Mouse (Mus musculus): ENCODE measurements at regions not wholly inside any gene's neighbourhood (a gene's known extent, or its start where the extent isn't known, plus 50 kb on each side); places are given as distances from the start of the nearest gene placed in this dataset.

DNA sequence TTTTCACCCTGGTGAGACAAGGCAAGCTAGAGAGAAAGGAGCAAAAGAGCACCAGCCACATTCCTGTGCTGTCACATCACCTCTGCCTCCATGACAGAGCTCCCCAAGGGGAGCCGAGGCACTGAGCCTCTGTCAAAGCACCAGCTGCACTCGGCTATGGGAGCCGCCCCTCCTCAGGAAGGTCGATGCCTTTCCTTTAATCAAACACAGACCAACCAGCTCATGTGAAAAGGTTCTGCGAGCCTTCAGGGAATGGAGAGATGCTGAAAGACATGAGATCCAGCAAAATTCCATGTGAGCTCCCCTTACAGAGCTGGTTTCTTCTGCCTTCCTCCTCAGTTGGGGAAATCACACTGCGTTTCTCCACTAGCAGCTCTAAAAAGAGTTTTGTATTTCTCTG, 159.8 kb upstream of the Tapt1 start:
- no peak for TF ChIP-seq CTCF (IDR thresholded peaks at IDR 0.05)
- TF ChIP-seq POLR2A (IDR thresholded peaks at IDR 0.05; ENCODE audit: insufficient read depth, low read depth, low read length), result no peak
